ENCODE assay signal across 8 mouse cellular contexts in genomic region chr6:128300134-128301001, GRCm38 (mm10). TPM values are rescaled to one million over a fixed set of nuclear protein-coding genes. Genes with fewer than 3 reads are reported as not detected.
DNase-seq lines count a peak whose midpoint lies in the region; ATAC-seq lines count a peak whose summit lies in the region.

Gene Tead4 (minus strand): TSS chr6:128300823.

- H3K36me3 ChIP-seq in forebrain, embryonic 16.5 days (ENCODE audit: control insufficient read depth, insufficient read depth) = no peaks in the 10 kb centered on the region
- no peaks in the 10 kb centered on the region for H3K36me3 ChIP-seq in limb, embryonic 10.5 days

- H3K4me1 ChIP-seq in forebrain, embryonic 16.5 days (replicated peaks; ENCODE audit: control insufficient read depth, insufficient read depth, low read length) = peaks cover 25% of the 10 kb centered on the region
- H3K4me1 ChIP-seq in limb, embryonic 10.5 days = peaks cover 49% of the 10 kb centered on the region

- peak within 1 kb of the TSS; percentile 61 for H3K9ac ChIP-seq in forebrain, embryonic 16.5 days (replicated peaks; ENCODE audit: low read depth, low read length)

- DNase-seq in adipocyte (ENCODE audit: low spot score) = peak; percentile 75
- peak; percentile 81 to 82 for DNase-seq in cerebellum, adult 18-20 months
- DNase-seq in heart, postnatal 4 days = peak; percentile 79
- DNase-seq in limb, embryonic 10.5 days (ENCODE audit: low spot score) = peak; percentile 76
- DNase-seq in right cerebral cortex, postnatal 4 days = peak; percentile 36
- DNase-seq in T-cell, adult 2 months (ENCODE audit: low spot score) = no peak

- H3K4me3 ChIP-seq in forebrain, embryonic 16.5 days (replicated peaks; ENCODE audit: low read length) = peak within 1 kb of the TSS; percentile 63
- H3K4me3 ChIP-seq in limb, embryonic 10.5 days = peak within 1 kb of the TSS; percentile 76

- peaks cover 35% of the 10 kb centered on the region for H3K27me3 ChIP-seq in forebrain, embryonic 16.5 days (replicated peaks; ENCODE audit: control insufficient read depth, insufficient read depth, low read length)
- H3K27me3 ChIP-seq in limb, embryonic 10.5 days (ENCODE audit: low read depth, poor library complexity, severe bottlenecking) = peaks cover 75% of the 10 kb centered on the region

- peaks cover 3% of the 10 kb centered on the region for H3K9me3 ChIP-seq in forebrain, embryonic 16.5 days (ENCODE audit: control insufficient read depth, low read length)
- H3K9me3 ChIP-seq in limb, embryonic 10.5 days (replicated peaks) = no peaks in the 10 kb centered on the region

- peak; percentile 63 for ATAC-seq in forebrain, embryonic 16.5 days
- peak; percentile 59 for ATAC-seq in megakaryocyte-erythroid progenitor cell, adult 5-6 weeks (replicated peaks; ENCODE audit: low FRiP score, low TSS enrichment, poor library complexity, severe bottlenecking)

- WGBS in forebrain, embryonic 16.5 days = under 1% methylated on average over 60 of the region's 81 CpGs
- under 1% methylated on average over 79 of the region's 81 CpGs for WGBS in limb, embryonic 10.5 days

- H3K4me2 ChIP-seq in forebrain, embryonic 16.5 days (ENCODE audit: low read length) = peak within 1 kb of the TSS; percentile 96

- no peak within 1 kb of the TSS for H3K27ac ChIP-seq in forebrain, embryonic 16.5 days (ENCODE audit: low read length)
- H3K27ac ChIP-seq in limb, embryonic 10.5 days = peak within 1 kb of the TSS; percentile 79

RNA-seq across cellular contexts. Expression of gene Tead4, which starts in this region (rescaled TPM):
- 0.47 and 0.52 TPM in 2 replicates for polyA plus RNA-seq in forebrain, embryonic 16.5 days (2015; fragmentation: Nextera tagmentation; extraction: Ambion mirVana)
- 1 to 10 TPM; 6.2 to 6.9 TPM for total RNA-seq in heart, postnatal 4 days (2021)
- 2.5 and 3.2 TPM in 2 replicates for polyA plus RNA-seq in limb, embryonic 10.5 days (2016; fragmentation: Nextera tagmentation; extraction: Ambion mirVana)
- not detected in 2 replicates for total RNA-seq in megakaryocyte-erythroid progenitor cell, adult 5-6 weeks (2014; fragmentation: Nextera tagmentation)
- 0.72 TPM in 1 of 2 replicates, not detected in the other for total RNA-seq in megakaryocyte-erythroid progenitor cell, adult 5-6 weeks (2017)

Comparison
In these comparisons a context has a peak if more than half of its experiments do, and no peak if none do; other contexts are left out.
1. RNA of gene Tead4 (total RNA-seq): 6.2 to 6.9 TPM in heart, postnatal 4 days; 0.72 TPM in megakaryocyte-erythroid progenitor cell, adult 5-6 weeks; every median in the first group is over 4 times any median in the second.
2. Peak in ATAC-seq, H3K4me3 ChIP-seq, H3K9ac ChIP-seq and H3K4me2 ChIP-seq in forebrain, embryonic 16.5 days; RNA of the gene not detected or under 1 TPM.
3. Peak in ATAC-seq in megakaryocyte-erythroid progenitor cell, adult 5-6 weeks; RNA of the gene not detected or under 1 TPM.